Mouse (Mus musculus): ENCODE measurements at regions not wholly inside any gene's neighbourhood (a gene's known extent, or its start where the extent isn't known, plus 50 kb on each side); places are given as distances from the start of the nearest gene placed in this dataset.
"Not testable (repeated sequence)": the region's sequence is repeated elsewhere in the genome, so short reads cannot be mapped to it uniquely, and the experiment has no call there.

DNA sequence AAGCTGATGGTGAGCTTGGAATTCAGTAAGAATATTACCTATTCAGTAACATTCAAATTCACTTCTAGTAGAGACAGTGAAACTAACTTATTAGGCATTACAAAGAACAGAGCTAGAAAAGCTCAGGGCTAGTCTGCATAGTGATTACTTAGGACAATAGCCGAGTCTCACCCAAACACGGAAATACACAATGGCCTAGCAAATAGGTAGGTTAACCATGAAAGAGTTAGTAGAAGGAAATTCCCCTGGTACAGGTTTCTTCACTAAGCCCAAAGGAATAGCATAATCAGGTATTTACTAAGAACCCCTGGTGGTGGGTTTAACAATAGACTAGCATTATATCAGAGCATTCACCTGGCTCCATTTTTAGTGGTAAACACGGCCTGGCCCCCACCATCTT is 306.7 kb upstream of the Ell2 start:
- not testable (repeated sequence) for H3K4me3 ChIP-seq; H3K4me1 ChIP-seq; H3K36me3 ChIP-seq; ATAC-seq (ENCODE audit: insufficient number of reproducible peaks, low FRiP score, low TSS enrichment, low read depth); H3K9me3 ChIP-seq; H3K27ac ChIP-seq; H3K27me3 ChIP-seq; H3K9ac ChIP-seq; H3K4me2 ChIP-seq
- 88% methylated on average over 3 of the region's 3 CpGs for WGBS

DNA sequence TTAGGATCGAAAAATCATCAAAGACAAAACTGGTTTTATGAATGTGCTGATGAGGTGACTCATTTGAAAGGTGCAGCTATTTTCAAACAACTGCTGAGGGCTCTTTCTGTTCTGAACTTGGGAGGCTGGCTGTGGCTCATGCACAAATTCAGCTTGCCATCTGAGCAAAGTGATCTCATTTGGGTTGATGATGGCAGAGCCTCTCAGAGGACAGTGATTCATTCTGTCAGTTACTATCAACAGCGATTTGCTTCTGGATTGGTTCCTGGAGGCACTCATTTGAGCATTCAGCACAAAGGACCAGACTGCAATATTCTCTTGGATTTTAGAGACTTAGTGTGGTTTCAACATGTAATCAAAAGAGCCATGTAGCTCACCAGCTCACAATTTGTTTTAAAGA is 285.8 kb upstream of the Ell2 start:
- Histone ChIP-seq H3K36me3 (no peaks in the 10 kb centered on the region), H3K9me3 (no peaks in the 10 kb centered on the region), H3K4me1 (no peaks in the 10 kb centered on the region), H3K27ac (no peak overlapping the region), H3K27me3 (no peaks in the 10 kb centered on the region), H3K4me2 (no peak overlapping the region), H3K4me3 (no peak overlapping the region), H3K9ac (no peak overlapping the region)
- no peak for ATAC-seq (ENCODE audit: insufficient number of reproducible peaks, low FRiP score, low TSS enrichment, low read depth)
- 45% methylated on average over 2 of the region's 2 CpGs for WGBS

DNA sequence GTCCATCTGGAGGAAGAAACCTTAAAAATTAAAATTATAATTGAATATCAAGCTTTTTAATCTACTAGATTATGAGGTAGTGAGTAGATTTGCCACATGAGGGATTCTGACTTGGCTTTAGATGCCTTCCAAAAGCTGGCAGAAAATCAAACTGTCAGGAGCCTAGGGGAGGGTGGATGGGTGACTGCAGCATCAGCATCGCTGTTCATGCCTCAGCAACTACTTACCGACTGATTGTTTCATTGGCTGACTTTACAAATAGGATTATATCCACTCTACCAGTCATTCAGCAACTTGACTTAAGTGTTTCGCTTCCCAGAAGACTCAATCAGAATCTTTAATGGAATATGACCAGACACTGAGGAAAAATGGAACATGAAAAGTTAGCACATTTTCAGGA is 279.6 kb upstream of the Ell2 start:
- no peak for ATAC-seq (ENCODE audit: insufficient number of reproducible peaks, low FRiP score, low TSS enrichment, low read depth)
- Histone ChIP-seq H3K9ac (no peak overlapping the region), H3K9me3 (no peaks in the 10 kb centered on the region)

DNA sequence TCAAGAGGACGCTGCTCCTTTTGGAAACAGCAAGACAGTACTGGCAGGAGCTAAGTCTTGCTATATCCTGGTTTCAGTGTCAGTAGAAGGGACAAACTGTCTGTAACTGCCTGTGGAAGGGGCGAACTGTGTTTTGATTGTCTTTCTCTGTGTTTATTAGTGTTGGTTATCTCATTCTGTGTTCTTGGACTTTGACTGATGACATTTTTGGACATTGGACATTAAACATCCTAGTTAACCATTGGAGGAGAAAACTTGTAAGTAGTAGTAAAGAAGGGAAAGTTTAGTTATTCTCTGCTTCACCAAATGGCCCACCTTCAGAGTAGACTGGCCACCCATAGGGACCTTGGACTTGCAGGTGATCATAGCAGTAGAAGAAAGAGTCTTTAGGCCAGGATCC is 267.4 kb upstream of the Ell2 start:
- Histone ChIP-seq H3K27me3 (no peaks in the 10 kb centered on the region), H3K4me2 (no peak overlapping the region), H3K36me3 (no peaks in the 10 kb centered on the region), H3K4me1 (no peaks in the 10 kb centered on the region), H3K4me3 (no peak overlapping the region), H3K9me3 (no peaks in the 10 kb centered on the region), H3K9ac (no peak overlapping the region), H3K27ac (no peak overlapping the region)
- 79% methylated on average over 2 of the region's 2 CpGs for WGBS
- no peak for ATAC-seq (ENCODE audit: insufficient number of reproducible peaks, low FRiP score, low TSS enrichment, low read depth)

More for the DNA sequence above, 279.6 kb upstream of the Ell2 start:
- no peaks in the 10 kb centered on the region for H3K4me1 ChIP-seq
- no peak overlapping the region for H3K27ac ChIP-seq
- H3K36me3 ChIP-seq = no peaks in the 10 kb centered on the region
- no peaks in the 10 kb centered on the region for H3K27me3 ChIP-seq
- H3K4me2 ChIP-seq = no peak overlapping the region
- WGBS = 80% methylated on average over 3 of the region's 3 CpGs
- no peak overlapping the region for H3K4me3 ChIP-seq

DNA sequence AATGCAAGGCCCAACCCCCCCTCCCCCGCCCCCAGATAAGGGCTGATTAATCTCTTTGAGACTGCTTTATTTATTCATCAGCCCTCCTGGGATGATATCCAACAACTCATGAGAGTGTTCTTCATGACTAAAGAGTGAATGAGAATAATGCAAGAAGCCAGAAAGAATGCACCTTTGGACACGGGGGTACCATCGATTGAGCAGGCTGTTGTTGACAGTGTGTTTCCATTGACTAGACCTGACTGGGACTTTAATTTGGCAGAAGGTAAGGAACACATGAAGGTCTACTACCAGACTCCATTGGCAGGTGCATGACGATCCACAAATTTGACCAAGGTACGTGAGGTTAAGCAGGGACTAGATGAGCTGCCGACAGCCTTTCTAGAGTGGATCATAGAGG is 266.5 kb upstream of the Ell2 start:
- no peak for ATAC-seq (ENCODE audit: insufficient number of reproducible peaks, low FRiP score, low TSS enrichment, low read depth)
- no peaks in the 10 kb centered on the region for H3K36me3 ChIP-seq
- no peaks in the 10 kb centered on the region for H3K27me3 ChIP-seq
- H3K4me3 ChIP-seq = no peak overlapping the region
- WGBS = 94% methylated on average over 6 of the region's 6 CpGs
- H3K4me1 ChIP-seq = no peaks in the 10 kb centered on the region
- H3K9me3 ChIP-seq = no peaks in the 10 kb centered on the region
- no peak overlapping the region for H3K27ac ChIP-seq
- H3K9ac ChIP-seq = no peak overlapping the region
- no peak overlapping the region for H3K4me2 ChIP-seq

DNA sequence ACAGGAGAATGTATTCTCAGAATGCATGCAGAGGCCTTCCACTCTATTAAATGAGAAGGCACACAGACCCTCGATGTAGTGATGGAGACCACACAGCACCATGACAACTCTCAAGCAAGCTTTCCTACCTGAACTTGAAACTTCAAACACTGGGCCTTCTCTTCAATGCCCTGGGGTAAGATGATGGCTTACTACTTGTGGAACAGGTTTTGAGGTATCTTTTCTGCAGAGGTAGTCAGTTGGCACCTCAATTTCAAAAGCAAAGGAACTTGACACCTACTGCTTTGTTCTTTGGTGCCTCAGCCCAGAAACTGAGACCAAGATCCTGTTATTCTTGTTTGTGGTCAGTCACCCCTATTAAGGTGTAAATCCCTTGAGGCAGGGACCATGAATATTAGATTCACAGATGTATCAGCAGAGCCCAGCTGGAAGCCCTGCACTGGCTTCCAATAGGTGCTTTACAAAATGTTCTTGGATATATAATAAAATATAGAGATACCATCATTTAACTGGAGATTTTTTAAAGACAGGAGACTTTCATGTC is 246.2 kb upstream of the Ell2 start:
- Histone ChIP-seq H3K27ac (peak overlapping the region; percentile 43), H3K9me3 (no peaks in the 10 kb centered on the region), H3K4me3 (no peak overlapping the region), H3K4me1 (no peaks in the 10 kb centered on the region), H3K27me3 (no peaks in the 10 kb centered on the region), H3K4me2 (no peak overlapping the region), H3K36me3 (no peaks in the 10 kb centered on the region), H3K9ac (no peak overlapping the region)
- WGBS = 42% methylated on average over 1 of the region's 1 CpGs
- no peak for ATAC-seq (ENCODE audit: insufficient number of reproducible peaks, low FRiP score, low TSS enrichment, low read depth)

DNA sequence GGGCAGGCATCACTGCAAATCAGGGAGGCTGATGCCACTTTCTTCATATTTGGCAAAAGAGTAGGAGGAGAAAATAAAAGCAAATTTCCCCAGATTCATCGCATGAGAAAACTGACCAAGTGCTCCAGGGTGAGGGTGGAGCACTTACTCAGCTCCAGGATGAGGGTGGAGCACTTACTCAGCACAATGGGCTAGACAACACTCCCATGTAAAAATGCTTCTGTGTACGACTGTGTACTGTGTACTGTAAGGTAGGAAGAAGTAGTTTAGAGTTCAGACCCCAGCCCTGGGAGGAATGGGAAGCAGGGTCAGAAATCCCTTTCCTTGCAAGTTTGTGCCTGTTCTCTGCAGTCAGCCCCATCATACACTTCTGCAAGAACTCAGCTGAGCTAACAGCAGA is 245.3 kb upstream of the Ell2 start:
- H3K27ac ChIP-seq = no peak overlapping the region
- no peak for ATAC-seq (ENCODE audit: insufficient number of reproducible peaks, low FRiP score, low TSS enrichment, low read depth)
- no peak overlapping the region for H3K4me3 ChIP-seq

DNA sequence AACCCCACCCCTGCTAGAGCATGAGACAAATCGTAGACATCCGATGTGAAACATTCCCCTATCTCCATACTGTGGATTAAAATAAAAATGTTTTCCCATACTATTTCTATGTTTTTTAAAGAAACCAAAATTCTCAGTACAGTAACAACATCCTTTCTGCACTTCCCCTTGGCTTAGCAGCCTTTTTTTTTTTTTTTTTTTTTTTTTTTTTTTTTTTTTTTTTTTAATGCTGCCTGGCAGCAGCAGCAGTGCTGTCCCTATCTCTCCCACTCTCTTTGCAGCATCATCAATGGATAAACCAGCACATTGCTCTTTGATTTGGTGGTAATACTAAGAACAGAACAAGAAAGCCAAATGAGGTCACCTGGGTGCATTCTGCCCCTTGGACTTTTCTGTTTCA is 239.3 kb upstream of the Ell2 start:
- Histone ChIP-seq H3K27me3 (no peaks in the 10 kb centered on the region), H3K4me2 (no peak overlapping the region), H3K4me3 (no peak overlapping the region), H3K27ac (no peak overlapping the region), H3K9ac (no peak overlapping the region), H3K9me3 (no peaks in the 10 kb centered on the region), H3K4me1 (no peaks in the 10 kb centered on the region), H3K36me3 (no peaks in the 10 kb centered on the region)
- no peak for ATAC-seq (ENCODE audit: insufficient number of reproducible peaks, low FRiP score, low TSS enrichment, low read depth)
- 98% methylated on average over 2 of the region's 2 CpGs for WGBS

More for the DNA sequence above, 245.3 kb upstream of the Ell2 start:
- no peaks in the 10 kb centered on the region for H3K9me3 ChIP-seq
- no peak overlapping the region for H3K9ac ChIP-seq
- no peaks in the 10 kb centered on the region for H3K36me3 ChIP-seq
- no peak overlapping the region for H3K4me2 ChIP-seq
- no peaks in the 10 kb centered on the region for H3K4me1 ChIP-seq
- WGBS = 49% methylated on average over 2 of the region's 2 CpGs
- no peaks in the 10 kb centered on the region for H3K27me3 ChIP-seq

DNA sequence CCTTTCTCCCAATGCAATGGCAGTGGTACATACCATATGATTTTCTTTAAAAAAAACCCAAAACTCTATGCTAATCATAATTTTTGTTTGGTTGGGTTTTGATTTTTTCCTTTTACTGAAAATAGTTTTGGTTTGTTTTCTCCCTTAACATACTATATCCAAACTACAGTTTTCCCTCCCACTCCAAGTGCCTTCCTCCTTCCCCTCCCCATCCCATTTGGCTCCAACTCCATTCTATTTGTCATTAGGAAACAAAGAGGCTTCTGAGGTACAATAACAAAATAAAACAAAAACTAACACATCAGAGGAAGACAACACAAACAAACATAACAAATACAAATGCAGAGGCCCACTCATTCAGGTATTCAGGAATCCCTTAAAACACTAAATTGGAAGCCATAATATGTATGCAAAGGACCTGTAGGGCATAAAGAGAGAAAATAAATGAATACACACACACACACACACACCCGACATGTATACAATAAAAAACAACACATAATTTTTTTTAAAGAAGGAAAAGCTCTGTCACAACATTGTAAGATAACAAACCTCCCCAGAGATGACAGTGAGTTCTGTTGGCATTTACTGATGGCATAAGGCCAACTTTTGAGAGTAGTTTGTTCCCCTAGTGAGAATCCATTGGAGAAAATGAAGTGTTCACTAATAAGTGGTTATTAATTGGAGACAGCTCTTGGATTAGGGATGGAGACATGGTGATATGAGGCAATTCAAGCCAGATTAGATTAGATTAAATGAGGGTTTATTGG is 230.5 kb upstream of the Ell2 start:
- 82% methylated on average over 1 of the region's 1 CpGs for WGBS
- no peak for ATAC-seq (ENCODE audit: insufficient number of reproducible peaks, low FRiP score, low TSS enrichment, low read depth)

DNA sequence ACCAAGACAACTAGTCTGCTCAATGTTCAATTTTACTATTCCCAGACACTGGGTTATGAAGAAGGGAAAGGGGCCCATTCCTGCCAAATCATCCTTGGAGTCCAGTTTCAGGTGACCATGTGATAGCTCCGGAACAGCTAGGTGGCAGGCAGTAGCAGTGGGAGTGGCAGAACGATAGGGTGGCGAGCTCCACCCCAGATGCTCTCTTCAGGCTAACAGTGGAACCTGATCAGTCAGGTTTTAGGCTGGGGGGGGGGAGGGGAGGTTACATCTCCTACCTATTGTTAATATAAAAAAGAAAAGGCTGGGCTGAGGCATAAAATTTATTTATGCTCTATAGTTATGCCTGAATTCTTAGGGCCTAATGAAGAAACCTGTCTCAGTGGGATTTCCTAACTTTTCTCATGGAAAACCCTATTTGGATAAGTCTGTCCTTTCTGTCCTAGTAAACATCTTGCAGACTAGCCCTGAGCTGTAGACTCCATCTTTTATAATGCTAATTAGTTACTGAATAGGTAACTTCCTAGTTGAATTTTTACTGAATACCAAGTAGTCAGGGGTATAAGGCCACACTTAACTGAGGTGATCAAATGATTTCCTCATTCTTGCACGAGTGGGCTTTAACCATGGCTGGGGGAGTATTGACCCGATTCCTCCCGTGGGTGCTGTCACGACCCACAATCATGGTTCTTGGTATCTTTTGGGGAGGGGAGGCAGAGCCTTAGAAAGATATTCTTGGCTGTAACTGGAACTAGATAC is 223.2 kb upstream of the Ell2 start:
- not testable (repeated sequence) for H3K4me1 ChIP-seq; H3K4me3 ChIP-seq; H3K9me3 ChIP-seq; H3K4me2 ChIP-seq; ATAC-seq (ENCODE audit: insufficient number of reproducible peaks, low FRiP score, low TSS enrichment, low read depth); H3K27ac ChIP-seq; H3K9ac ChIP-seq; H3K36me3 ChIP-seq; H3K27me3 ChIP-seq
- WGBS = 81% methylated on average over 7 of the region's 7 CpGs

More for the DNA sequence above, 230.5 kb upstream of the Ell2 start:
- Histone ChIP-seq H3K9ac (no peak overlapping the region), H3K27ac (no peak overlapping the region), H3K4me3 (no peak overlapping the region), H3K27me3 (no peaks in the 10 kb centered on the region), H3K4me2 (no peak overlapping the region), H3K4me1 (no peaks in the 10 kb centered on the region), H3K36me3 (no peaks in the 10 kb centered on the region), H3K9me3 (no peaks in the 10 kb centered on the region)

DNA sequence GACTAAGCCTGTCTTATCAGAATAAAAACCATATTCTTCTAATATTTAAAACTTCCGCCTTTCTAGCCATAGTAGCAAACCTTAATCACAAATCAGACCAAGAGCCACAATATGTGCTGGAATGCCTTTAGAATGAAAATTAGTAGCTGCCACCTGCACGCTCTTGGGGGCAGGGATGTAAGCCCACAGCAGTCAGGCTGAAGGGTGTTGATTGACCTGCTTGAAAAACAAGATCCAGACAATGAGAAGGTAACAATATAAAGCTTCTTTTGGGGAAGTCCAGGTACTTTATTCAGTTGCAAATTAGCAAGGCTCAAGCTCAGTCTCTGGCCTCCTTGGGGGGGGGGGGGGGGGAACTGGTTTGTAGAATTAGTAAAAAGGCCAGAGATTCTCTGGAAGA is 222.3 kb upstream of the Ell2 start:
- not testable (repeated sequence) for ATAC-seq (ENCODE audit: insufficient number of reproducible peaks, low FRiP score, low TSS enrichment, low read depth); H3K9ac ChIP-seq; H3K4me2 ChIP-seq; H3K27ac ChIP-seq; H3K9me3 ChIP-seq; H3K36me3 ChIP-seq; H3K4me1 ChIP-seq; H3K27me3 ChIP-seq; H3K4me3 ChIP-seq
- 90% methylated on average over 2 of the region's 2 CpGs for WGBS

DNA sequence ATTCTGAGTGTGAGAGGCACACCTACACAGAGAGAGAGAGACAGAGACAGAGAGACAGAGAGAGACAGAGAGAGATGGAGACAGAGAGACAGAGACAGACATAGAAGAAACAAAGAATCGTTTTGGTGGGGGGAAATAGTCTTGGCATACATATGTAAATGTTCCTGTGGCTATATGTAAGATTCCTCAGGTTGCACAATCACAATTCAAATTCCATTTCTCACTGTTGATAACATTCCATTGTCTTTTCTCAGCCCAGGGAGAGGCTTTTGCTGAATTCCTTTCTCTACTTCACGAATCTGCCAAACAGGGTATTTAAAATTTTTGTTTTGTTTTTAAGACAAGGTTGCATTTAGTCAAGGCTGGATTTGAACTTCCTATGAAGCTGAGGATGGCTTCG is 205.0 kb upstream of the Ell2 start:
- Histone ChIP-seq H3K27ac (no peak overlapping the region), H3K36me3 (no peaks in the 10 kb centered on the region), H3K27me3 (no peaks in the 10 kb centered on the region), H3K4me2 (no peak overlapping the region), H3K4me1 (no peaks in the 10 kb centered on the region), H3K9ac (no peak overlapping the region), H3K4me3 (no peak overlapping the region), H3K9me3 (no peaks in the 10 kb centered on the region)
- no peak for ATAC-seq (ENCODE audit: insufficient number of reproducible peaks, low FRiP score, low TSS enrichment, low read depth)
- 66% methylated on average over 3 of the region's 3 CpGs for WGBS
